Mouse (Mus musculus) erythroblast, embryonic 14.5 days (primary cell): Measurements from ENCODE around the gene Btrc.

Experiments
- GATA1 ChIP-seq: IDR thresholded peaks from 2 replicates; pipeline ENCODE4 v1.6.1; 2012; ENCODE audit warnings: low read length, inconsistent platforms, mixed read lengths
- TAL1 ChIP-seq: IDR thresholded peaks from 3 replicates; pipeline ENCODE4 v1.6.1; 2012; ENCODE audit warnings: low read length, inconsistent platforms, mixed read lengths

DNA sequence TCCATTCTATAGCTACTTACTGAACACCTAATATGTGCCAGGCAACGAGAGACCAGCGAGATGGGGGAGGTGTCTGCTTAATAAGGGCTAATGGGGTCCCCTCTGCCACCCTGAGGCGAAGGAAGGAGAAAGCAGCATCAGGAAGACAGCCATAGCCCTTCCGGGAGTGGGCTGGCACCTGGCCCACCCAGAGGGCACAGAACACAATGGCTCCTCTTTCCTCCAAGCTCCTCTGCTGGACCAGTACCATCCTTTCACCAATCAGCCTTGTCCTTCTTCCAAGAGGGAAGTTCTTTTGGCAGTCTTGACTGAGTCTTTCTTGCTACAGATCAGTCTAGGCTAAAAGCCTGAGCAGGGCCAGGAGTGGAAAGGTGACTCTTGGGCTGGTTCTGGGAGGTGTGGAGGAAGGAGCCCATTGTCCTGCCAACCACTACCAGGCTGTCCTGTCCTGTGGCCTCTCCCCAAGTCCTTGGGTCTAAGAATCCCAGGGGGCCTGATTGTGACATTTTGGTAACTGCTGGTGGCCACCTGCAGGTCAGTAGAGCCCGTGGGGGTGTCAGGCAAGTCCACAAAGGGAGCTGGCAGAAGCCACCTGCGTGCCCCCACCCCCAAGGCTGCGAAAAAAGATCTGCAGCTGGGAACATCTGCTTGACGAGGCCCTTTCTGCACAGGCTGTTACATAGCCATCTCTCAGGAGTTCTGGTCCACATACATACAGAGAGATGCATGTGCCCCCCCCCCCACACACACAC lies 177.3 kb downstream of the Btrc start:
- TF ChIP-seq GATA1, result no peak
- TF ChIP-seq TAL1, result no peak
